Mouse (Mus musculus): ENCODE measurements at regions not wholly inside any gene's neighbourhood (a gene's known extent, or its start where the extent isn't known, plus 50 kb on each side); places are given as distances from the start of the nearest gene placed in this dataset.
A peak's percentile ranks its signal among the peaks of the same experiment; 100 is the strongest.

DNA sequence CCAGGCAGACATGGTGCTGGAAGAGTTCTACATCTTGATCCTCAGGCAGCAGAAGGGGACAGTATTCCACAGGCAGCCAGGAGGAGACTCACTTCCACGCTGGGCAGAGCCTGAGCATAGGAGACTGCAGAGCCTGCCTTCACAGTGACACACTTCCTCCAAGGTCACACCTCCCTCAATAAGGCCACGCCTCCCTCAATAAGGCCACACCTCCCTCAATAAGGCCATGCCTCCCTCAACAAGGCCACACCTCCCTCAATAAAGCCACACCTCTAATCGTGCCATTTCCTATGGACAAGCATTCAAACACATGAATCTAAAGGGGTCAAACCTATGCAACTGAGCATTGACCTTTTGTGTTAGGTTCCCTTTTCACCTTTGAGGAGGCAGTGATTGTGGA lies 88.5 kb upstream of the Mphosph6 start:
- no peak for DNase-seq

DNA sequence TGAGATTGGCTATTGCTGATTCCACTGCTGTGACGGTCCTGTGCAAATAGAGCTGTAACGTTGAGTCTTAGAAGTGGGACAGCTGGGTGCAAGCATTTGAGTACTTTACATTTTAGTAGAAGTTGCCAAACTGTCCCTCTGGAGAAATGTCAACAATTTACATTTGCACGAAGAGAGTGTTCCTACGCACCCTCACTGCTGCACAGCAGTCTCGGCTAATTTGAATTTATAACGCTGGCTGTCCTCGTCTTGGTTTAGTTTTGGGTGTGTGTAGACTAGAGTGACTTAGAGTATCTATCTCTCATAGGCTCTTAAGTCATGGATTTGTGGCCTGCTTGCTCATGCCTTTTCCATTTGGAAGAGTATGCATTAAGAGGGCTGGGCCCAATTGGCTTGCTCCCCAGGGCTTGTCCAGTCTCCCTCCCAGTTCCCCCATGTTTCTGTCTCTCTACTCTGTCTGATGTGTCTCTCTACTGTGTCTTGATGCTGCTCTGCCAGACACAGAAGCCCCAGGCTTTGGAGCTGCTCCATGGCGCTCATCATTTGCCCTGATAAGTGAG lies 79.8 kb upstream of the Mphosph6 start:
- DNase-seq, result no peak

DNA sequence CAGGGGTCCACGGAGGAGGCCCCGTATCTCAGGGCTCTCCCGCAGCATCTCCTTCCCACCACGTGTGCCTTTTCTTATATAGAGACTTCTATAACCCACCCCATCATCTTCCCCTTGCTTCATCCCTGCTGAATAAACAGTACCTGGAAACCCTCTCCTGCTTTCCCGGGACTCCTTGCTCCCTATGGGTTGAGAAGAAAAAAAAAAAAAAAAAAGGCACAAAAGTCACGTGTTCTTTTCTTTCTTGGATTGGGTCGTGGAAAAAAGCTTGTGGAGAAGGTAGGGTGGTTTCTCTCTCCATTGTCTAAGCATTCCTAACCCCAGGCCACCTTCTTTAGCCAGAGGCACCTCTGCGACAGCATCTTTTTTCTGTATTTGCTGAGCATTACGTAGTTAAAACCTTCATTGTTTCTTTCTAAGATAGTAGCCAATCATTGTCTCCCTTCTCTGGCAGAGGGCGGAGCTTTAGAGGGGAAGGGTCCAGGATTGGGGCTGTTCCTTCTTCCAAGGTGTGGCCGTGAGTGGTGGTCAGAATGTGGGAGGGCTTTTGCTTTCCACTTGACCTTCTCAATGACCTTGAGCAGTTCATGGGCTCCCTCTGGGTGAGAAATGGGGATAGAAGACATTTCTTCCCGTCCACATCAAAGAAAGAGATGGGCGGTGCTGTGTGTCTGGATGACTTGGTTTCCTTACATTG lies 78.7 kb upstream of the Mphosph6 start:
- no peak for DNase-seq

DNA sequence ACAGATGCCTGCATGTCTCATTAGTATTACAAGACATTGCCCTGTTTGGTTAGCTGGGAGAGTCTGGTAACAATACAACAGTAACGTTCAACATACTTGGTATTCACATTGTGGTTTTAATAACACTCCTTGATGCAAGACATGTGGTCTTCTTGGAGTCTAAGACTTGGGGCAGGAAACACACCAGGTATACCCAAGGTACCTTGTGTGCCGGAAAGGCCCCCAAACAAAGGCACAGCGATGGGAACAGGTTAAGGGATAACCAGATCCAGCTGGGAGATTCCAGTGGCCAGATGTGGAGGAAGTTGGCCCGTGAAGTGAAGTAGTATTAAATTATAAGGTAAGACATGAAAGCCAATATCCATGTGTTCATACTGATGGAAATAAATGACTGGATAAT lies 71.9 kb upstream of the Mphosph6 start:
- no peak for DNase-seq

DNA sequence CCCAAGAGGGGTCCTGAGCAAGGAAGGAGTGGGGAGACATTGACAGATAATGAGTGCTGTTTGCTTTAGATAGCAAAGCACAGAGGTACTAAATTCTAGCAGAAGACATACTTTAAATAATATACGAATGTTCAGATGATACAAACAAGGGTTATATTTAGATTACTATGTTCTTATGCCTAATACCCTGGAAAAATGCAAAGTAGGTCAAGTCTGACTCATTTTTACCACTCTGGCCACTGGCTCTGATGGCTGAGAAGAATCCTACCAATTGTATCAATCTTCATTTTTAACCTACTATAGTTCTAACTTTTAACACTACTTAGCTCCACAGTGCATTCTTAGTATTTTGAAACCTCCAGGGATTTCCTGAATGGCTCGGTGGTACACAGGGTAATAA lies 65.4 kb upstream of the Mphosph6 start:
- DNase-seq, result no peak

DNA sequence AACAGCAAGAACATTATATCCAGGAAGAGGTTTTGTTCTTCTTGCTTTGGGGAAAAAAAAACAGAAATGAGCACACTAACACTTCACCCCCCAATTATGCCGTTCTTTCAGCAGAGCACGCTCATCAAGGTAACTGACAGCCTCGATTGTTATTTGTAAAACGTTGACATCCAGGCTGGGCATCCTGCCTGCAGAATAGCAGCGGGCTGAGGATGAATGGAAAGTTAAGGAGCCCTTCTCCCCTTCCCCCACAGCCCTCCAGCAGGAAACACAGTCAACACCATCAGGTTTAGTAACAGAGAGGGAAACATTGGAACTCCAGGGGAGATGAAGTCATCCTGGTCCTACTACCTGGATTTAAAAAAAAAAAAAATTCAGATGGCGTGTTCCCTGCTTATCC lies 63.3 kb upstream of the Mphosph6 start:
- peak in 1 of 2 experiments; percentile 22 for DNase-seq

DNA sequence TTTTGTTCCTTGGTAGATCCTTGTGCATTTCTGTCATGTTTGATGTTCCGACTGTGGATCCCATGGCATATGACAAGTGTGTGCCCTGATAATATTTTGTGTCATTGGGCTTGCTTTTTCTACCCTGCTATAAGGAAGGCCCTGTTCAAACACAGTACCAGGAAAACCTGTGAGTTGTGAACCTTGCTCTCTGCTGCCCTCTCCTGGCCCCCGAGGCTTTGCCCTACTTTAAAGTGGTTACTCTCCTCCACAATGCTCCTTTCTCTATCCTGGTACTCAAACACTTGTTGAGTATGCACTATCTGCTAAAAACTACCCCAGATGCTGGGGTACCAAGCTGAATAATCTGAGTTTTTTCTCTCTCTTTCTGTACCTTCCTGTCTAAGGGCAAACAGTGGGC lies 62.1 kb upstream of the Mphosph6 start:
- peak; percentile 82 to 85 for DNase-seq

DNA sequence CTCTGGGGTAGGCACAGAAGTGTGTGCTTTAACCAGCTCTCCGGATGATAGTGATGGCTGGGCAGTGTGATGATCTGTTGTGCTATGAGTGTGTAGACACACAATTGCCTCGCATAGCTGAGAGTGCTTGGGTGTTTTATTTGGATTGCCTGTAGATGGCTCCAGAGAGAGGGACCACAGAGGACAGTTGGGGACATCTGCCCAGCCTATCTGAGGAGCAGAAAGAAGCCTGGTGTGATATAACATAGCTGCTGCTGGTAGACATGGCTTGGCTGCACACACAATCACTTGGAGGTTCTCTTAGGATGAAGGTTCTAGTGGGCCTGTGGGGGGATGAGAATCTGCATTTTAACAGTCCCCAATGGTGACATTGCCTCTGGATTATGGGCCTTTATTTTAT lies 60.6 kb upstream of the Mphosph6 start:
- peak; percentile 35 to 42 for DNase-seq

DNA sequence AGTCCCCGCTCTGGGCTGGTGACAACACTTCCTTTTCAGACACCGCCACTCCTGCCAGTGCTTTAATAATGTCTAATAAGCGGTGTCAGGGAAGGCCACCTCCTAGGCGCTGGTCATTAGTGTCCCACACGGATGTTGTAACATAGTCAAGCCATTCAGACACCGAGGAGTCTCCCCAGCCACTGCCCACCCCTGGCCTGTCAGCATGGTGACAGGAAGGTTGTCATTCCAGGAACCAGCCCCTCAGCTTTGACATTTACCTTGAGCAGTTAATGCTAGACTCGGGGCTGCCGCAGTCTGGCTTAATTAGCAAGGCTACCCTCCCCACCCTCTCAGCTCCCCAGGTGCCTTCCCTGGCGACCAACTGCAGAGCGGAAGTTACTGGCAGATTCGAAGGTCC lies 58.0 kb upstream of the Mphosph6 start:
- peak; percentile 20 to 24 for DNase-seq

DNA sequence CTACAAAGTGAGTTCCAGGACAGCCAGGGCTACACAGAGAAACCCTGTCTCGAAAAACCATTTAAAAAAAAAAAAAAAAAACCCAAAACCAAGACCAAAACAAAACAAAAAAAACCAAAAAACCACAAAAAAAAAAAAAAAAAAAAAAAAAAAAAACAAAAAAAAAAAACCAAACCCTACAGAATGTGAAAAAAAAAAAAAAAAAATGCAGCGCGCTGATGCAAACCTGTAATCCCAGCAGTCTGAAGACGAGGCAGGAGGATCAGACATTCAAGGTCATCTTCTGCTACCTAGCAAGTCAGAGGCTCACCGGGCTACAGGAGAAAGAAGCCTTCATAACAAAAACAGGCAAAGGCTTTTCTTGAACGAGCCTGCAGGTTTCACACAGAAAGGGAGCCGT lies 57.4 kb upstream of the Mphosph6 start:
- no peak for DNase-seq

DNA sequence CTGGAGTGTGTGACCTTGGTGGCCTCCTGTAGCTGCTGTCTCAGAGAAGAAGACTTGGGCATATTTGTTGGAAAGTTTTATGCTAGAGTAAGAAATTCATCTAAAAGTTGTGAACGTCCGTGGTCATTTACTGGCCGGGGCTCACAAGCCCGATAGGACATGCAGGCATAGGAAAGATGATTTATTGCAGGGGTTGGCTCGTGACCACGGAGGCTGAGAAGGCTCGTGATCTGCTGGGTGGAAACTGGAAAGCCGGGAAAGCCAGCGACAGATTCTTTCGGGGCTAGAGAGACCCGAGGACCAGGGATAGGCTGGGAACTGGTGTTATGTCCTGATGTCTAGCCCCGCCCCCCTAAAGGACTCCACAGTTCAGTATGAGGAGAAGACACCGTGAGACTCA lies 54.4 kb upstream of the Mphosph6 start:
- DNase-seq, result no peak

DNA sequence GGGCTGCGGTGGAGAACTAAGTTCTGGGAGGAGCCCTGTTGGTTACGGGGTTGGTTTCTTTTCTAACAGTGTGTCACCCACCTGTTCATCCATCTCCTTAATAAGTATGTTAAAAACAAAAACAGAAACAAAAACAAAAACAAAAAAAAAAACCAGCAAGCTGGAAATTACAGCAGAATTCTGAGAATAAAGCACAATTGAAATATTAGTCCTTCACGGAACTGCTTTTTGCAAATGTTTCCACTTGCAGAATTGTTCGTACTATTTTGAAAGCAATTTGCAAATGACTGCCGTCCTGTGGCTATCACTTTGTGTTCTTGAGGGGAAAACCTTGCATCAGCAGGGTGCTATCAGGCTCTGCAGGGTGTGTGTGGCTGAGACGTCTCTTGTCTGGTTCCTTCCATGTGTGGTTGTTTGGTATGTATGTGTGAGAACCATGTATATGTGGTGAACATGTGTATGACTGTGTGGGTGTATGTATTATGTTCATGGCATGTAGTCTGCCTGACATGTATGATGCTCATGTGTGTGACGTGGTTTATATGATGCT lies 53.3 kb upstream of the Mphosph6 start:
- no peak for DNase-seq

DNA sequence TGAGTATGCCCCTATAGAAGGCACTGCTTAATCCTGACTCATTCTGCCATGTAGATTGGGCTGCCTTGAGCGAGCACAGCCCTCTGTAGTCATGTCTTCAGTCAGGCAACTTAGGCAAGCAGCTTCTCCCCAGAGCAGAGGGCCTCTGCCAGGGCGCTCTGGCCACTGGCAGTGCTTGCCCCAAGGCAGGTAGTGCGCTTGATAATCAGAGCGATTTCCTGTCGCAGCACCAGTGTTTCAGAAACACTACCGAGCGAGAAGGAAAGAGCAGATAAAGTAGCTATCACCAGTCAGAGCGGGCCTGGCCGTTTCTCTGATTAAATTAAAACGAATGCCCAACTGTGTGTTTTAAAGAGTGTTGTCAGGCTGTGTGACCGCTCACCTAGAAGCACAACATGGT lies 52.6 kb upstream of the Mphosph6 start:
- no peak for DNase-seq

DNA sequence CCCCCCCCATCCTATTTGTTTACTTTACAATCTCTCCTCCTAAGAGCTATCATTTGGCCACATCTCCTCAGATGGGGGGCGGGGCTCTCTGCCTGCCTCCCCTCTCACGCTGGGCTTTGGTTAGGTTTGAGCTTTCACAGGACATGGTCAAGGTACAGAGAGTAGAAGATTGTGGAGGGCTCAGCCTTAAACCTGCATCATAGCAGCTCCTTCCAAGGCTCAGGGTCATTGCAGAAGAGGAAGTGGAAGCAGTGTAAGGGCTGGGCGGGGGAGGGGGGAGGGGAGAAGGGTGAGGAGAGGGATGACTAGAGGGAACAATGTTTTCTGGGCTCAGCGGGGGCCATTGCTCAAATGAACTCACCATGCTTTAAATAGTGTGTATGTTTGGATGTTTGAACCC lies 51.7 kb upstream of the Mphosph6 start:
- no peak for DNase-seq

DNA sequence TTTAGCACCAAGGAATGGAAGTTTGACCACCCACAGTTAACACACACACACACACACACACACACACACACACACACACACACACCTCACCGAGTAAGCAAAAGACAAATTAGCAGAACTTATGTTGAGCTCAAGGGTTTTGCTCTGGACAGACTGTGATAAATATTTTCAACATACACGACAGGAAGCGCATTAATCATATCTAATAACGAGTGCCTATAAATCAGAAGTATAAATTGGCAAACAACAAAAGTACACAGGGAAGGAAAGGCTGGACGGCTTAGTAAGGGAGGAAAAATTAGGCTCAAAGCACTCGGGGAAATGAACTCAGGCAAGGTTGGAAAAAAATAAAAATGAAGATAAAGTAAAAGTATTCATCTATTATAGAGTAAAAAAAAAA lies 50.8 kb upstream of the Mphosph6 start:
- DNase-seq, result no peak

Data from cerebellum, postnatal 10 days (tissue).